Mouse (Mus musculus) liver, adult 2 months (tissue): ENCODE results near the gene Mycbp2. TPM values are rescaled to one million over a fixed set of nuclear protein-coding genes. Genes with fewer than 3 reads are reported as not detected.

Experiments
- DNase-seq: peaks from one replicate; pipeline ENCODE4 v3.0.0-alpha.2; 2011; ENCODE audit warnings: low read depth, low spot score; ENCODE audit errors: extremely low read depth
- H3K27ac ChIP-seq: fragments of 200-500 bp; replicated peaks from 2 replicates; pipeline ENCODE4 v1.5.1; 2012; ENCODE audit warnings: low read depth, mild to moderate bottlenecking, control low read depth, inconsistent platforms, low read length; ENCODE audit not compliant: insufficient read depth
- H3K27me3 ChIP-seq: fragments of 200-500 bp; 2 replicates; pipeline ENCODE4 v1.6.1; 2012; ENCODE audit warnings: mild to moderate bottlenecking, moderate library complexity, low read length, inconsistent platforms; ENCODE audit not compliant: control insufficient read depth, insufficient read depth
- H3K36me3 ChIP-seq: fragments of 200-500 bp; 2 replicates; pipeline ENCODE4 v1.6.1; 2012; ENCODE audit warnings: low read length, inconsistent platforms; ENCODE audit not compliant: control insufficient read depth, insufficient read depth
- H3K4me1 ChIP-seq: fragments of 200-500 bp; 2 replicates; pipeline ENCODE4 v1.6.1; 2011; ENCODE audit warnings: low read length; ENCODE audit not compliant: control insufficient read depth, insufficient read depth
- H3K4me3 ChIP-seq: fragments of 200-500 bp; 2 replicates; pipeline ENCODE4 v1.5.1; 2011; ENCODE audit warnings: low read depth, mild to moderate bottlenecking, control low read depth, low read length, moderate library complexity; ENCODE audit not compliant: insufficient read depth
- H3K79me2 ChIP-seq: fragments of 200-500 bp; 2 replicates; pipeline ENCODE4 v1.6.1; 2012; ENCODE audit warnings: inconsistent platforms, mild to moderate bottlenecking, low read length, moderate library complexity; ENCODE audit not compliant: control insufficient read depth, insufficient read depth
- H3K9ac ChIP-seq: fragments of 200-500 bp; 2 replicates; pipeline ENCODE4 v1.6.1; 2012; ENCODE audit warnings: low read depth, mild to moderate bottlenecking, control low read depth, inconsistent platforms, low read length
- CTCF ChIP-seq: fragments of 200-500 bp; IDR thresholded peaks from 2 replicates; pipeline ENCODE4 v1.5.1; 2011; ENCODE audit warnings: low read depth, low read length, control low read depth
- POLR2A ChIP-seq: fragments of 200-500 bp; IDR thresholded peaks from 2 replicates; pipeline ENCODE4 v1.6.1; 2011; ENCODE audit warnings: low read length, control low read depth; ENCODE audit not compliant: insufficient read depth; ENCODE audit errors: extremely low read depth
- WGBS: fragments of 180-500 bp; shearing (Covaris S2); methylation state at CpG from one replicate; pipeline ENCODE4 v1.1.7; 2018; 5-methylcytosine and 5-hydroxymethylcytosine counted together
- polyA plus RNA-seq: library from polyadenylated mRNA; depleted of rRNA; stranded (reverse); fragments of >200 nt; gene quantifications from 2 replicates; pipeline ENCODE4 v1.2.3, GENCODE M21; 2012
- total RNA-seq: library from RNA; depleted of rRNA; stranded (reverse); fragments of >200 nt; gene quantifications from 2 replicates; pipeline ENCODE4 v1.2.3, GENCODE M21; 2014

Mycbp2 gene
- total and polyA plus RNA-seq, 2 experiments: 5.2 to 14.0 TPM

- Histone ChIP-seq H3K9ac (no peak overlapping the region), H3K27me3 (no peaks in the 10 kb centered on the region), H3K79me2 (no peaks in the 10 kb centered on the region), H3K36me3 (peaks cover 31% of the 10 kb centered on the region), H3K27ac (no peak overlapping the region), H3K4me3 (no peak overlapping the region), H3K4me1 (no peaks in the 10 kb centered on the region)
- no peak for DNase-seq
- TF ChIP-seq CTCF: no peak
- TF ChIP-seq POLR2A: no peak
- WGBS: 87% methylated on average over 3 of the region's 3 CpGs
Observed at GRCm38 (mm10) chr14:103221751-103222150, 124.9 kb downstream of the Mycbp2 start.

- Histone ChIP-seq H3K4me3 (no peak overlapping the region), H3K79me2 (no peaks in the 10 kb centered on the region), H3K9ac (no peak overlapping the region), H3K36me3 (peaks cover 28% of the 10 kb centered on the region), H3K27ac (no peak overlapping the region), H3K27me3 (no peaks in the 10 kb centered on the region), H3K4me1 (no peaks in the 10 kb centered on the region)
- no peak for TF ChIP-seq POLR2A
- no peak for TF ChIP-seq CTCF
- WGBS: 93% methylated on average over 3 of the region's 3 CpGs
- no peak for DNase-seq
Observed at GRCm38 (mm10) chr14:103216331-103216730, 130.3 kb downstream of the Mycbp2 start.

- no peak overlapping the region for H3K27ac ChIP-seq
- no peaks in the 10 kb centered on the region for H3K27me3 ChIP-seq
- H3K9ac ChIP-seq: no peak overlapping the region
- peaks cover 33% of the 10 kb centered on the region for H3K36me3 ChIP-seq
- 79% methylated on average over 3 of the region's 3 CpGs for WGBS
- no peak for DNase-seq
- no peaks in the 10 kb centered on the region for H3K4me1 ChIP-seq
- no peak for TF ChIP-seq POLR2A
- no peak for TF ChIP-seq CTCF
- no peak overlapping the region for H3K4me3 ChIP-seq
- no peaks in the 10 kb centered on the region for H3K79me2 ChIP-seq
Observed at GRCm38 (mm10) chr14:103186658-103187057, 160.0 kb downstream of the Mycbp2 start.

GRCm38 (mm10) chr14:103186076-103186475 lies 160.5 kb downstream of the Mycbp2 start:
- Histone ChIP-seq H3K79me2 (no peaks in the 10 kb centered on the region), H3K4me1 (no peaks in the 10 kb centered on the region), H3K36me3 (peaks cover 29% of the 10 kb centered on the region), H3K27me3 (no peaks in the 10 kb centered on the region), H3K9ac (no peak overlapping the region), H3K4me3 (no peak overlapping the region), H3K27ac (no peak overlapping the region)
- DNase-seq: no peak
- TF ChIP-seq CTCF: no peak
- no peak for TF ChIP-seq POLR2A
- 96% methylated on average over 4 of the region's 4 CpGs for WGBS

GRCm38 (mm10) chr14:103180096-103180495 lies 166.5 kb downstream of the Mycbp2 start:
- peaks cover 10% of the 10 kb centered on the region for H3K36me3 ChIP-seq
- H3K79me2 ChIP-seq: no peaks in the 10 kb centered on the region
- H3K27ac ChIP-seq: no peak overlapping the region
- WGBS: 92% methylated on average over 2 of the region's 2 CpGs
- DNase-seq: no peak
- TF ChIP-seq POLR2A (no peak), CTCF (no peak)
- H3K27me3 ChIP-seq: no peaks in the 10 kb centered on the region
- H3K4me1 ChIP-seq: no peaks in the 10 kb centered on the region
- no peak overlapping the region for H3K4me3 ChIP-seq
- H3K9ac ChIP-seq: no peak overlapping the region

GRCm38 (mm10) chr14:103162923-103163322 lies 183.7 kb downstream of the Mycbp2 start:
- Histone ChIP-seq H3K27ac (no peak overlapping the region), H3K27me3 (no peaks in the 10 kb centered on the region), H3K4me1 (no peaks in the 10 kb centered on the region), H3K9ac (no peak overlapping the region), H3K4me3 (no peak overlapping the region), H3K36me3 (no peaks in the 10 kb centered on the region; the same call in 1 of the 2 replicates), H3K79me2 (no peaks in the 10 kb centered on the region)
- no peak for TF ChIP-seq CTCF
- TF ChIP-seq POLR2A: no peak
- no peak for DNase-seq
- 77% methylated on average over 5 of the region's 5 CpGs for WGBS

- peaks cover 33% of the 10 kb centered on the region for H3K36me3 ChIP-seq
- no peaks in the 10 kb centered on the region for H3K27me3 ChIP-seq
- no peaks in the 10 kb centered on the region for H3K4me1 ChIP-seq
- WGBS: 90% methylated on average over 7 of the region's 7 CpGs
- no peak for TF ChIP-seq CTCF
- TF ChIP-seq POLR2A: no peak
- no peak overlapping the region for H3K4me3 ChIP-seq
- no peaks in the 10 kb centered on the region for H3K79me2 ChIP-seq
- H3K27ac ChIP-seq: no peak overlapping the region
- no peak overlapping the region for H3K9ac ChIP-seq
- no peak for DNase-seq
Observed at GRCm38 (mm10) chr14:103155685-103156084, 190.9 kb downstream of the Mycbp2 start.
